Mouse (Mus musculus) erythroblast, embryonic 14.5 days (primary cell): ENCODE data around the gene Tor1b. TPM values are rescaled to one million over a fixed set of nuclear protein-coding genes. Genes with fewer than 3 reads are reported as not detected.

Experiments
- H3K27me3 ChIP-seq: 2 replicates; pipeline ENCODE4 v1.6.1; 2012; ENCODE audit warnings: inconsistent platforms; ENCODE audit not compliant: control insufficient read depth
- H3K36me3 ChIP-seq: 2 replicates; pipeline ENCODE4 v1.6.1; 2012; ENCODE audit warnings: mild to moderate bottlenecking, inconsistent platforms; ENCODE audit not compliant: control insufficient read depth
- H3K4me1 ChIP-seq: 2 replicates; pipeline ENCODE4 v1.6.1; 2012; ENCODE audit warnings: inconsistent platforms; ENCODE audit not compliant: control insufficient read depth
- H3K4me3 ChIP-seq: replicated peaks from 2 replicates; pipeline ENCODE3; 2012; ENCODE audit warnings: moderate library complexity, mild to moderate bottlenecking, inconsistent platforms
- H3K9me3 ChIP-seq: 2 replicates; pipeline ENCODE4 v1.6.1; 2012; ENCODE audit warnings: low read length, inconsistent platforms, mixed read lengths; ENCODE audit not compliant: control insufficient read depth
- GATA1 ChIP-seq: IDR thresholded peaks from 2 replicates; pipeline ENCODE4 v1.6.1; 2012; ENCODE audit warnings: low read length, inconsistent platforms, mixed read lengths
- TAL1 ChIP-seq: IDR thresholded peaks from 3 replicates; pipeline ENCODE4 v1.6.1; 2012; ENCODE audit warnings: low read length, inconsistent platforms, mixed read lengths
- polyA plus RNA-seq: library from polyadenylated mRNA; stranded (reverse); fragments of >175 nt; gene quantifications from 2 replicates; pipeline ENCODE4 v1.2.3, GENCODE M21; 2012

The Tor1b gene
- polyA plus RNA-seq, 1 experiment = 0.83 TPM

- TF ChIP-seq GATA1 (no peak), TAL1 (no peak)
- no peaks in the 10 kb centered on the region for H3K9me3 ChIP-seq
- H3K27me3 ChIP-seq = peaks cover 7% of the 10 kb centered on the region; the same call in 1 of the 2 replicates
- peaks cover 13% of the 10 kb centered on the region for H3K4me1 ChIP-seq
- H3K36me3 ChIP-seq = no peaks in the 10 kb centered on the region
- H3K4me3 ChIP-seq = peak overlapping the region; percentile 68
Observed at GRCm38 (mm10) chr2:30942603-30943011, 10.2 kb upstream of the Tor1b start.

GRCm38 (mm10) chr2:30952457-30952823 is 319 bp upstream of the Tor1b start:
- Histone ChIP-seq H3K4me1 (peaks cover 44% of the 10 kb centered on the region), H3K27me3 (peaks cover 2% of the 10 kb centered on the region; the same call in 1 of the 2 replicates), H3K4me3 (peak overlapping the region; percentile 70), H3K36me3 (peaks cover 34% of the 10 kb centered on the region), H3K9me3 (0 out of 2 replicates have a peak, but pooled peaks cover 2% of the 10 kb centered on the region)
- TF ChIP-seq TAL1 (no peak), GATA1 (no peak)

GRCm38 (mm10) chr2:30954797-30955196 is 2.0 kb downstream of the Tor1b start:
- TF ChIP-seq GATA1 (no peak), TAL1 (no peak)
- H3K9me3 ChIP-seq = no peaks in the 10 kb centered on the region
- H3K27me3 ChIP-seq = no peaks in the 10 kb centered on the region
- peak overlapping the region; percentile 70 for H3K4me3 ChIP-seq
- peaks cover 46% of the 10 kb centered on the region for H3K4me1 ChIP-seq
- peaks cover 58% of the 10 kb centered on the region for H3K36me3 ChIP-seq

- TF ChIP-seq TAL1 = no peak
- TF ChIP-seq GATA1 = no peak
- H3K27me3 ChIP-seq = no peaks in the 10 kb centered on the region
- peaks cover 85% of the 10 kb centered on the region for H3K36me3 ChIP-seq
- H3K4me1 ChIP-seq = peaks cover 41% of the 10 kb centered on the region
- H3K9me3 ChIP-seq = no peaks in the 10 kb centered on the region
- no peak overlapping the region for H3K4me3 ChIP-seq
Observed at GRCm38 (mm10) chr2:30957511-30957910, 4.8 kb downstream of the Tor1b start.

- Histone ChIP-seq H3K4me1 (peaks cover 34% of the 10 kb centered on the region), H3K9me3 (no peaks in the 10 kb centered on the region), H3K27me3 (no peaks in the 10 kb centered on the region), H3K4me3 (no peak overlapping the region), H3K36me3 (peaks cover 97% of the 10 kb centered on the region)
- no peak for TF ChIP-seq GATA1
- no peak for TF ChIP-seq TAL1
Observed at GRCm38 (mm10) chr2:30958726-30959125, 6.0 kb downstream of the Tor1b start.

- TF ChIP-seq TAL1 (no peak), GATA1 (no peak)
- H3K4me1 ChIP-seq = peaks cover 25% of the 10 kb centered on the region
Observed at GRCm38 (mm10) chr2:30959856-30960255, 7.1 kb downstream of the Tor1b start.

GRCm38 (mm10) chr2:30962570-30963254 is 10.0 kb downstream of the Tor1b start:
- TF ChIP-seq GATA1 (no peak), TAL1 (no peak)
- H3K27me3 ChIP-seq = no peaks in the 10 kb centered on the region
- no peak overlapping the region for H3K4me3 ChIP-seq
- H3K9me3 ChIP-seq = no peaks in the 10 kb centered on the region
- H3K4me1 ChIP-seq = peaks cover 31% of the 10 kb centered on the region
- H3K36me3 ChIP-seq = peaks cover 87% of the 10 kb centered on the region

More at GRCm38 (mm10) chr2:30959856-30960255, 7.1 kb downstream of the Tor1b start:
- H3K9me3 ChIP-seq = no peaks in the 10 kb centered on the region
- peaks cover 100% of the 10 kb centered on the region for H3K36me3 ChIP-seq
- H3K4me3 ChIP-seq = no peak overlapping the region
- H3K27me3 ChIP-seq = no peaks in the 10 kb centered on the region

GRCm38 (mm10) chr2:30965627-30966026 is 12.9 kb downstream of the Tor1b start:
- H3K27me3 ChIP-seq = no peaks in the 10 kb centered on the region
- no peaks in the 10 kb centered on the region for H3K9me3 ChIP-seq
- H3K36me3 ChIP-seq = peaks cover 62% of the 10 kb centered on the region
- TF ChIP-seq GATA1 (no peak), TAL1 (no peak)
- no peak overlapping the region for H3K4me3 ChIP-seq
- peaks cover 35% of the 10 kb centered on the region for H3K4me1 ChIP-seq

- no peaks in the 10 kb centered on the region for H3K9me3 ChIP-seq
- H3K27me3 ChIP-seq = no peaks in the 10 kb centered on the region
- peaks cover 57% of the 10 kb centered on the region for H3K36me3 ChIP-seq
- peak overlapping the region; percentile 79 for H3K4me3 ChIP-seq
- TF ChIP-seq GATA1 = no peak
- peaks cover 35% of the 10 kb centered on the region for H3K4me1 ChIP-seq
Observed at GRCm38 (mm10) chr2:30966826-30967225, 14.1 kb downstream of the Tor1b start.
